ENCODE assay signal across 9 mouse cellular contexts in the genomic region with DNA sequence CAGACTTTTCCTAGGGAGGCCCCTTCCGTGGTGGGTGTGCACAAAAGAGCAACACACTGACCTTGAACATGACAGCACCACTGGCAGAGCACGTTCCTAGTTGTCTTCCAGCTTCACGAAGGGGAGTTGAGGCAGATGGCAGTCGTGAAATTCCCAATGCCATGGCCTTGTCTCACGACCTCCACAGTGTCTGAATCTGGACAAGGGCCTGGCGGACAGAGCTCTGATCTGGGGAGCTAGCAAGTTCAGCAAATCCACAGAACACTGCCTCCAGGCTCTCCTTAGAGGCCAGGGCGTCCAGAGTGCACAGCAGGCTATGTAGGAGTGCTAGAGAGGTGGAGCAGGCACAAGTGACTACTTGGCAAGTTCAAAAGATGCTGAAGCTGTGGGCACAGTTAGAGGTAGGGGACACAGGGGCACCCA. TPM values are rescaled to one million over a fixed set of nuclear protein-coding genes. Genes with fewer than 3 reads are reported as not detected.
DNase-seq lines count a peak whose midpoint lies in the region; ATAC-seq and TF ChIP-seq lines count a peak whose summit lies in the region.
"Had no signal": no experiment of that assay in that cellular context is flagged by ENCODE, and none has a peak within 500 bp of the region (broad histone marks: within the 10 kb centered on the region; RNA-seq: fewer than 3 reads in every experiment).

No protein-coding gene starts in this region.

- peak; percentile 44 for DNase-seq in cerebellum, adult 11-12 months
- DNase-seq in cerebellum, postnatal 25 days, result no peak
- DNase-seq in lung, adult 2 months, result peak; percentile 51
- DNase-seq in lung, postnatal 14 days, result no peak
- DNase-seq in urinary bladder, postnatal 25 days (ENCODE audit: low spot score), result no peak
- no peak for DNase-seq in cerebellum, adult 8-10 months
- DNase-seq: cerebellum, adult 11 months had no signal

- no peaks in the 10 kb centered on the region for H3K27me3 ChIP-seq in heart, embryonic 16.5 days (ENCODE audit: control insufficient read depth, insufficient read depth, low read length)
- H3K27me3 ChIP-seq in liver, embryonic 16.5 days (ENCODE audit: control insufficient read depth, insufficient read depth, low read depth, low read length), result no peaks in the 10 kb centered on the region

- peak overlapping the region; percentile 44; the same call in 1 of the 2 replicates for H3K9ac ChIP-seq in heart, embryonic 16.5 days (ENCODE audit: low read length)
- H3K9ac ChIP-seq in liver, embryonic 16.5 days (ENCODE audit: low read depth, low read length), result no peak overlapping the region

- no peaks in the 10 kb centered on the region for H3K9me3 ChIP-seq in heart, embryonic 16.5 days (replicated peaks; ENCODE audit: control insufficient read depth, low read length)
- no peaks in the 10 kb centered on the region for H3K9me3 ChIP-seq in liver, embryonic 16.5 days (replicated peaks; ENCODE audit: control insufficient read depth, low read length)

- peak; percentile 41; the same call in 1 of the 2 replicates for TF ChIP-seq POLR2A in lung, adult 2 months (IDR thresholded peaks at IDR 0.05; ENCODE audit: borderline replicate concordance, extremely low read depth, low read depth, low read length)

- WGBS in lung, adult 2 months, result 39% methylated on average over 7 of the region's 7 CpGs
- 31% methylated on average over 7 of the region's 7 CpGs for WGBS in heart, embryonic 16.5 days
- 41% methylated on average over 7 of the region's 7 CpGs for WGBS in liver, embryonic 16.5 days (ENCODE audit: insufficient replicate concordance)

- no peak overlapping the region for H3K4me3 ChIP-seq in lung, adult 2 months (replicated peaks; ENCODE audit: extremely low read depth, low read depth, low read length)
- no peak overlapping the region for H3K4me3 ChIP-seq in heart, embryonic 16.5 days (ENCODE audit: low read length)
- H3K4me3 ChIP-seq in liver, embryonic 16.5 days (ENCODE audit: low read depth, low read length), result no peak overlapping the region

- no peak for ATAC-seq in heart, embryonic 16.5 days (replicated peaks; ENCODE audit: extremely low read depth, insufficient read depth, low FRiP score)
- no peak for ATAC-seq in liver, embryonic 16.5 days (ENCODE audit: low read depth)

- H3K27ac ChIP-seq in heart, embryonic 16.5 days (ENCODE audit: low read length), result peak overlapping the region; percentile 95
- peak overlapping the region; percentile 76 for H3K27ac ChIP-seq in liver, embryonic 16.5 days (ENCODE audit: low read length)

- no peak for TF ChIP-seq CTCF in lung, adult 2 months (IDR thresholded peaks at IDR 0.05; ENCODE audit: insufficient read depth, low read length)

- peaks cover 10% of the 10 kb centered on the region for H3K36me3 ChIP-seq in heart, embryonic 16.5 days (ENCODE audit: control insufficient read depth, insufficient read depth)
- H3K36me3 ChIP-seq in liver, embryonic 16.5 days (ENCODE audit: control insufficient read depth, insufficient read depth), result peaks cover 6% of the 10 kb centered on the region

- H3K4me1 ChIP-seq in lung, adult 2 months (ENCODE audit: control insufficient read depth, insufficient read depth, low read length), result peaks cover 32% of the 10 kb centered on the region
- peaks cover 42% of the 10 kb centered on the region for H3K4me1 ChIP-seq in heart, embryonic 16.5 days (ENCODE audit: control insufficient read depth, insufficient read depth, low read length)
- H3K4me1 ChIP-seq in liver, embryonic 16.5 days (ENCODE audit: control insufficient read depth, low read depth, low read length), result peaks cover 35% of the 10 kb centered on the region

- H3K4me2 ChIP-seq in heart, embryonic 16.5 days (ENCODE audit: low read depth, low read length), result peak overlapping the region; percentile 20
- no peak overlapping the region for H3K4me2 ChIP-seq in liver, embryonic 16.5 days (ENCODE audit: low read depth, low read length)

RNA-seq across cellular contexts. Expression of gene Pim3, which starts 5.0 kb away (rescaled TPM):
- polyA plus RNA-seq in lung, adult 2 months (2012; rRNA removed), result 55.0 and 97.1 TPM in 2 replicates
- polyA plus RNA-seq in heart, embryonic 16.5 days (2015; fragmentation: Nextera tagmentation; extraction: Ambion mirVana), result 69.8 and 70.4 TPM in 2 replicates
- polyA plus RNA-seq in liver, embryonic 16.5 days (2015; fragmentation: Nextera tagmentation; extraction: Ambion mirVana), result 23.9 and 33.8 TPM in 2 replicates

RNA-seq across cellular contexts. Expression of gene Creld2, which starts 47.5 kb away (rescaled TPM):
- polyA plus RNA-seq in lung, adult 2 months (2012; rRNA removed), result 34.1 and 37.5 TPM in 2 replicates
- 57.1 and 61.9 TPM in 2 replicates for polyA plus RNA-seq in heart, embryonic 16.5 days (2015; fragmentation: Nextera tagmentation; extraction: Ambion mirVana)
- 39.7 TPM in 2 replicates for polyA plus RNA-seq in liver, embryonic 16.5 days (2015; fragmentation: Nextera tagmentation; extraction: Ambion mirVana)

RNA-seq across cellular contexts. Expression of gene Alg12, which starts 47.8 kb away (rescaled TPM):
- polyA plus RNA-seq in lung, adult 2 months (2012; rRNA removed), result 16.4 and 16.7 TPM in 2 replicates
- polyA plus RNA-seq in heart, embryonic 16.5 days (2015; fragmentation: Nextera tagmentation; extraction: Ambion mirVana), result 10.1 and 11.1 TPM in 2 replicates
- 5.5 and 6.0 TPM in 2 replicates for polyA plus RNA-seq in liver, embryonic 16.5 days (2015; fragmentation: Nextera tagmentation; extraction: Ambion mirVana)

Comparison
In these comparisons a context has a peak if more than half of its experiments do, and no peak if none do; other contexts are left out.
1. DNase-seq: peak in cerebellum, adult 11-12 months (single experiment) and lung, adult 2 months (single experiment); none in cerebellum, postnatal 25 days (0 of 2), lung, postnatal 14 days (single experiment), urinary bladder, postnatal 25 days (single experiment) and cerebellum, adult 8-10 months (single experiment).